Mouse (Mus musculus): ENCODE data around the gene Tbrg1. TPM values are rescaled to one million over a fixed set of nuclear protein-coding genes. Genes with fewer than 3 reads are reported as not detected.

Tbrg1 gene
- 28.4 TPM for polyA plus RNA-seq (2015; fragmentation: Illumina TruSeq; extraction: RNeasy Lipid Tissue Mini Kit (QIAGEN cat#74804); ENCODE audit: insufficient read depth, low read depth, low replicate concordance)

DNA sequence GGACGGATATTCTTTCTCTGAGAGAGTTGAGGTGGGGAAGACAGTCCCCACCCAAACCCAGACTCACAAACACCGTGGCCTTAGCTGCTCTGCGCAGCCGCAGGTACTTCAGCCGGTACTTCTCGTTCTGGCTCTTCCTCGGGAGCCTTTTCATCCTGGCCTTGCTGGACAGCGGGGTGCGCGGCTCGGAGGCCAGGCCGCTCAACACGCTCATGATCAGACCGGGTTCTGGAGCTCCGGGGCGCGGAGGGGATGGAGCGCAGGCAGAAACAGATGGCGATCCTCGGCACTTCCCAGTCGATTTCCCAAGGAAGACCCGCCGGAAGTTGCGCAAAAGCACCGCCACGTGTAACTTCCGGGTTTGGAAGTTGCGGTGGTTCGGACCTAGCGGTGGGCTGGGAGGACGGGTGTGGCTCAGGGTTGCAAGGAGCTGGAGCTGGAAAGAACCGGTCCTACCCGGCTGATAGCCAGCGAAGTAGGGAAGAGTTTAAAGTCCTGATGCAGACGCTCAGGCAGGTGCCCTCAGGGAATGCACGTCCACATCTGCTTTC lies at the start of gene Tbrg1:
Gene Tbrg1, minus strand, starts transcription at position 382 of the 551 bp plus-strand sequence.

DNA sequence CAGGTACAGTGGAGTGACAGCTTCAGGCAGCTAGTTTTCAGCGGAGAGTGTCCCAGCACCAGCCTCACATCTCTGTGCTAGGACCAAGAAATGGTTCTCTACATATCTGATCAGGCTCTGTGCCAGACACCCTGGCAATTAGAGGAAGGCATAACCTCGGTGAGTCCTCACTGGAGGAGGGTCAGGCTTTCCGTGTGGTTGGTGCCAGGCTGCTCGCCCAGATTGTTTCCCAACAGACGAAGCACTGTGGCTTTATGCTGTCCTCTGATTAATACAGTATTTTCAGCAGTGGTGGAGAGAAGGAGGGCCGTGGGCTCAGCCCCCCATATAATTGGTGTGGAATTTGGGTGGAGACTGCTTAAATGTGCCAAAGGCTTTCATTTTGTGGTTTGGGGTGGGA lies 12.0 kb upstream of the Tbrg1 start, which contains the start of gene Panx3:
Gene Panx3, minus strand, starts transcription at position 121 of the 400 bp plus-strand sequence.

DNA sequence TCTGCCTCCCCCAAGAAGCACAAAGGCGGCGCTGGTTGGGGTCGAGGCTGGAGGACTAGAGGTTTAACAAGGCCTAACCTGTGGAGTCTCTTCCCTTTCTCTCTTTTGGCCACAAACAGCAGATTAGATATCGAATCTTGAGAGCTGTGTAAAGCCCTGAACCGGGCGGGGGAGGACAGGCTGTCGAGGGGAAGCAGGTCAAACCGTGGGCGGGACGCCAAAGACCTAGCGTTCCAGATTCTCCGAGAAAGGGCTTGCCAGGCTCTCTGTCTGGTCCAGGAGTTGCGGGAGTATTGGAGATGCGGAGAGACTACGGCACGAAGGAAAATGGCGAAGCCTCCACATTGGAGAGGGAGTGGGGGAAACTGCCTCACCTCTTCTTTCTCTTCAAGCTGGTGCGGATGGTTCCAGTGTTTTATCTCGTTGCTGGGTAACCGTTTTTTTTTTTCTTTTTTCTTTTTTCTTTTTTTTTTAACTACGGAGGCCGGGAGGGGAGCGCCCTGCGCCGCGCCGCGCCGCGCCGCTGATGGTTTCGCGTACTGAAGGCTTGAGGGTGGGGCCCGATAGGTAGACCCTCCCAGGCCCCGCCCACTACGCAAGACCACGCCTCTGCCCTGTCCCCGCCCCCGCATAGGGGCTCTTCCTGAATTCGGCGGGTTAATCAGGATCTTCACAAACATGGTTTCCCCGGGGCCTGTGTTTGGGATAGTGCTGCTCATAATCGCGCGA lies 43.8 kb downstream of the Tbrg1 start, which contains the start of gene Spa17:
Gene Spa17, minus strand, starts transcription at position 541 of the 729 bp plus-strand sequence.

Other genes starting within 250 kb of the Tbrg1 start
- gene Robo3, start 224.1 kb downstream of the Tbrg1 start, polyA plus RNA-seq (2015; fragmentation: Illumina TruSeq; extraction: RNeasy Lipid Tissue Mini Kit (QIAGEN cat#74804); ENCODE audit: insufficient read depth, low read depth, low replicate concordance), result 0.57 TPM
- gene Msantd2, start 168.0 kb downstream of the Tbrg1 start, polyA plus RNA-seq (2015; fragmentation: Illumina TruSeq; extraction: RNeasy Lipid Tissue Mini Kit (QIAGEN cat#74804); ENCODE audit: insufficient read depth, low read depth, low replicate concordance), result 12.3 TPM
- 45.9 TPM for gene Esam, start 129.2 kb downstream of the Tbrg1 start, polyA plus RNA-seq (2015; fragmentation: Illumina TruSeq; extraction: RNeasy Lipid Tissue Mini Kit (QIAGEN cat#74804); ENCODE audit: insufficient read depth, low read depth, low replicate concordance)
- gene Vsig2, start 118.1 kb downstream of the Tbrg1 start, polyA plus RNA-seq (2015; fragmentation: Illumina TruSeq; extraction: RNeasy Lipid Tissue Mini Kit (QIAGEN cat#74804); ENCODE audit: insufficient read depth, low read depth, low replicate concordance), result 10.8 TPM
- 3.7 TPM for gene Nrgn, start 104.4 kb downstream of the Tbrg1 start, polyA plus RNA-seq (2015; fragmentation: Illumina TruSeq; extraction: RNeasy Lipid Tissue Mini Kit (QIAGEN cat#74804); ENCODE audit: insufficient read depth, low read depth, low replicate concordance)
- gene Siae, start 101.6 kb downstream of the Tbrg1 start, polyA plus RNA-seq (2015; fragmentation: Illumina TruSeq; extraction: RNeasy Lipid Tissue Mini Kit (QIAGEN cat#74804); ENCODE audit: insufficient read depth, low read depth, low replicate concordance), result 2.4 TPM
- 2.3 TPM for gene Spa17, start 43.6 kb downstream of the Tbrg1 start, polyA plus RNA-seq (2015; fragmentation: Illumina TruSeq; extraction: RNeasy Lipid Tissue Mini Kit (QIAGEN cat#74804); ENCODE audit: insufficient read depth, low read depth, low replicate concordance)
- gene Panx3, start 11.9 kb upstream of the Tbrg1 start, polyA plus RNA-seq (2015; fragmentation: Illumina TruSeq; extraction: RNeasy Lipid Tissue Mini Kit (QIAGEN cat#74804); ENCODE audit: insufficient read depth, low read depth, low replicate concordance), result not detected
- not detected for gene Olfr160, start 58.9 kb upstream of the Tbrg1 start, polyA plus RNA-seq (2015; fragmentation: Illumina TruSeq; extraction: RNeasy Lipid Tissue Mini Kit (QIAGEN cat#74804); ENCODE audit: insufficient read depth, low read depth, low replicate concordance)
- not detected for gene Olfr874, start 87.8 kb upstream of the Tbrg1 start, polyA plus RNA-seq (2015; fragmentation: Illumina TruSeq; extraction: RNeasy Lipid Tissue Mini Kit (QIAGEN cat#74804); ENCODE audit: insufficient read depth, low read depth, low replicate concordance)
- gene Olfr875, start 114.5 kb upstream of the Tbrg1 start, polyA plus RNA-seq (2015; fragmentation: Illumina TruSeq; extraction: RNeasy Lipid Tissue Mini Kit (QIAGEN cat#74804); ENCODE audit: insufficient read depth, low read depth, low replicate concordance), result not detected
- not detected for gene Olfr876, start 145.7 kb upstream of the Tbrg1 start, polyA plus RNA-seq (2015; fragmentation: Illumina TruSeq; extraction: RNeasy Lipid Tissue Mini Kit (QIAGEN cat#74804); ENCODE audit: insufficient read depth, low read depth, low replicate concordance)
- gene Olfr877, start 197.0 kb upstream of the Tbrg1 start, polyA plus RNA-seq (2015; fragmentation: Illumina TruSeq; extraction: RNeasy Lipid Tissue Mini Kit (QIAGEN cat#74804); ENCODE audit: insufficient read depth, low read depth, low replicate concordance), result not detected
- gene Olfr145, start 239.4 kb upstream of the Tbrg1 start, polyA plus RNA-seq (2015; fragmentation: Illumina TruSeq; extraction: RNeasy Lipid Tissue Mini Kit (QIAGEN cat#74804); ENCODE audit: insufficient read depth, low read depth, low replicate concordance), result not detected